Mouse (Mus musculus) right cerebral cortex, postnatal 10 days (tissue): ENCODE data around the gene Tecta.

Source experiments
- DNase-seq, 2 experiments: peaks; one replicate each; pipeline ENCODE4 v3.0.0; 2021; ENCODE audit warnings: low spot score in 2 of 2

Gene Tecta

GRCm38 (mm10) chr9:42399829-42400228 lies at the start of gene Tecta:
Gene Tecta (minus strand): TSS chr9:42399929.
- no peak for DNase-seq

GRCm38 (mm10) chr9:42449043-42449442 lies 49.3 kb upstream of the Tecta start:
- no peak for DNase-seq

- DNase-seq, result no peak
Measured at GRCm38 (mm10) chr9:42442100-42442499, 42.4 kb upstream of the Tecta start.

- no peak for DNase-seq
Measured at GRCm38 (mm10) chr9:42441234-42441633, 41.5 kb upstream of the Tecta start.

- DNase-seq, result no peak
Measured at GRCm38 (mm10) chr9:42439446-42439845, 39.7 kb upstream of the Tecta start.

GRCm38 (mm10) chr9:42432155-42432554 lies 32.4 kb upstream of the Tecta start:
- DNase-seq, result no peak

- no peak for DNase-seq
Measured at GRCm38 (mm10) chr9:42431606-42432005, 31.9 kb upstream of the Tecta start.

- peak in 1 of 2 experiments; percentile 38 for DNase-seq
Measured at GRCm38 (mm10) chr9:42428060-42428924, 28.6 kb upstream of the Tecta start.

- DNase-seq, result no peak
Measured at GRCm38 (mm10) chr9:42426661-42427358, 27.1 kb upstream of the Tecta start.

GRCm38 (mm10) chr9:42423649-42424048 lies 23.9 kb upstream of the Tecta start:
- no peak for DNase-seq

GRCm38 (mm10) chr9:42419687-42420086 lies 20.0 kb upstream of the Tecta start:
- no peak for DNase-seq

GRCm38 (mm10) chr9:42418786-42419185 lies 19.1 kb upstream of the Tecta start:
- DNase-seq, result no peak

GRCm38 (mm10) chr9:42417352-42417952 lies 17.7 kb upstream of the Tecta start:
- DNase-seq, result no peak

- DNase-seq, result no peak
Measured at GRCm38 (mm10) chr9:42415184-42415583, 15.5 kb upstream of the Tecta start.

GRCm38 (mm10) chr9:42413345-42413744 lies 13.6 kb upstream of the Tecta start:
- DNase-seq, result no peak

GRCm38 (mm10) chr9:42411296-42411695 lies 11.6 kb upstream of the Tecta start:
- no peak for DNase-seq

GRCm38 (mm10) chr9:42405736-42406135 lies 6.0 kb upstream of the Tecta start:
- no peak for DNase-seq

- no peak for DNase-seq
Measured at GRCm38 (mm10) chr9:42401486-42401885, 1.8 kb upstream of the Tecta start.

GRCm38 (mm10) chr9:42396141-42396540 lies 3.6 kb downstream of the Tecta start:
- DNase-seq, result no peak

- DNase-seq, result no peak
Measured at GRCm38 (mm10) chr9:42394903-42395302, 4.8 kb downstream of the Tecta start.

GRCm38 (mm10) chr9:42394321-42394720 lies 5.4 kb downstream of the Tecta start:
- no peak for DNase-seq

GRCm38 (mm10) chr9:42392927-42393326 lies 6.8 kb downstream of the Tecta start:
- no peak for DNase-seq

GRCm38 (mm10) chr9:42388490-42388889 lies 11.2 kb downstream of the Tecta start:
- DNase-seq, result no peak
